Mouse (Mus musculus): Measurements from ENCODE around the gene Btbd2. TPM values are rescaled to one million over a fixed set of nuclear protein-coding genes. Genes with fewer than 3 reads are reported as not detected.

Btbd2 gene
- total and polyA plus RNA-seq, 2 experiments from 2014 or later = 36.7 to 92.2 TPM

- no peak overlapping the region for H3K4me2 ChIP-seq (ENCODE audit: low read depth, low read length)
- peaks cover 25% of the 10 kb centered on the region for H3K36me3 ChIP-seq (replicated peaks; ENCODE audit: control insufficient read depth, insufficient read depth, low read length)
- H3K9ac ChIP-seq (replicated peaks; ENCODE audit: low read depth, low read length) = no peak overlapping the region
- H3K4me3 ChIP-seq (ENCODE audit: low read depth, low read length) = no peak overlapping the region
- H3K4me1 ChIP-seq (ENCODE audit: control insufficient read depth, insufficient read depth) = peaks cover 5% of the 10 kb centered on the region; the same call in 1 of the 2 replicates
- no peaks in the 10 kb centered on the region for H3K9me3 ChIP-seq (replicated peaks; ENCODE audit: control insufficient read depth, low read length)
- H3K27ac ChIP-seq (ENCODE audit: low read depth) = no peak overlapping the region
- 44% methylated on average over 4 of the region's 4 CpGs for WGBS
- H3K27me3 ChIP-seq (ENCODE audit: control insufficient read depth, insufficient read depth, low read length) = no peaks in the 10 kb centered on the region
- TF ChIP-seq CTCF (IDR thresholded peaks at IDR 0.05; ENCODE audit: low read depth) = no peak
- no peak for TF ChIP-seq EP300 (IDR thresholded peaks at IDR 0.05; ENCODE audit: low read depth)
- ATAC-seq (ENCODE audit: insufficient read depth, low read depth) (no peak), DNase-seq (ENCODE audit: low spot score) (no peak)
Observed at GRCm38 (mm10) chr10:80684984-80685383, 28.1 kb upstream of the Btbd2 start.

- H3K4me2 ChIP-seq (ENCODE audit: low read depth, low read length) = no peak overlapping the region
- DNase-seq (ENCODE audit: low spot score) (peak; percentile 74), ATAC-seq (ENCODE audit: insufficient read depth, low read depth) (no peak; the same call in 1 of the 2 replicates)
- WGBS = 56% methylated on average over 6 of the region's 6 CpGs
- no peaks in the 10 kb centered on the region for H3K27me3 ChIP-seq (ENCODE audit: control insufficient read depth, insufficient read depth, low read length)
- H3K4me3 ChIP-seq (ENCODE audit: low read depth, low read length) = no peak overlapping the region
- H3K4me1 ChIP-seq (ENCODE audit: control insufficient read depth, insufficient read depth) = peaks cover 11% of the 10 kb centered on the region
- no peak overlapping the region for H3K9ac ChIP-seq (replicated peaks; ENCODE audit: low read depth, low read length)
- H3K27ac ChIP-seq (ENCODE audit: low read depth) = no peak overlapping the region
- no peaks in the 10 kb centered on the region for H3K9me3 ChIP-seq (replicated peaks; ENCODE audit: control insufficient read depth, low read length)
- no peak for TF ChIP-seq EP300 (IDR thresholded peaks at IDR 0.05; ENCODE audit: low read depth)
- peak; percentile 90 for TF ChIP-seq CTCF (IDR thresholded peaks at IDR 0.05; ENCODE audit: low read depth)
- H3K36me3 ChIP-seq (replicated peaks; ENCODE audit: control insufficient read depth, insufficient read depth, low read length) = peaks cover 17% of the 10 kb centered on the region
Observed at GRCm38 (mm10) chr10:80684214-80684613, 27.3 kb upstream of the Btbd2 start.

- no peak overlapping the region for H3K9ac ChIP-seq (replicated peaks; ENCODE audit: low read depth, low read length)
- no peaks in the 10 kb centered on the region for H3K27me3 ChIP-seq (ENCODE audit: control insufficient read depth, insufficient read depth, low read length)
- peaks cover 15% of the 10 kb centered on the region for H3K36me3 ChIP-seq (replicated peaks; ENCODE audit: control insufficient read depth, insufficient read depth, low read length)
- no peaks in the 10 kb centered on the region for H3K9me3 ChIP-seq (replicated peaks; ENCODE audit: control insufficient read depth, low read length)
- DNase-seq (ENCODE audit: low spot score) (no peak), ATAC-seq (ENCODE audit: insufficient read depth, low read depth) (no peak)
- H3K4me1 ChIP-seq (ENCODE audit: control insufficient read depth, insufficient read depth) = peaks cover 16% of the 10 kb centered on the region
- no peak for TF ChIP-seq CTCF (IDR thresholded peaks at IDR 0.05; ENCODE audit: low read depth)
- no peak for TF ChIP-seq EP300 (IDR thresholded peaks at IDR 0.05; ENCODE audit: low read depth)
- 82% methylated on average over 1 of the region's 1 CpGs for WGBS
- no peak overlapping the region for H3K4me3 ChIP-seq (ENCODE audit: low read depth, low read length)
- no peak overlapping the region for H3K4me2 ChIP-seq (ENCODE audit: low read depth, low read length)
- H3K27ac ChIP-seq (ENCODE audit: low read depth) = no peak overlapping the region
Observed at GRCm38 (mm10) chr10:80683647-80684046, 26.8 kb upstream of the Btbd2 start.

GRCm38 (mm10) chr10:80682003-80682402 is 25.1 kb upstream of the Btbd2 start:
- Histone ChIP-seq H3K36me3 (replicated peaks; ENCODE audit: control insufficient read depth, insufficient read depth, low read length) (peaks cover 11% of the 10 kb centered on the region), H3K27ac (ENCODE audit: low read depth) (no peak overlapping the region), H3K9ac (replicated peaks; ENCODE audit: low read depth, low read length) (no peak overlapping the region), H3K27me3 (ENCODE audit: control insufficient read depth, insufficient read depth, low read length) (no peaks in the 10 kb centered on the region), H3K4me2 (ENCODE audit: low read depth, low read length) (no peak overlapping the region), H3K4me1 (ENCODE audit: control insufficient read depth, insufficient read depth) (peaks cover 31% of the 10 kb centered on the region), H3K4me3 (ENCODE audit: low read depth, low read length) (no peak overlapping the region), H3K9me3 (replicated peaks; ENCODE audit: control insufficient read depth, low read length) (no peaks in the 10 kb centered on the region)
- WGBS = 93% methylated on average over 6 of the region's 6 CpGs
- no peak for TF ChIP-seq EP300 (IDR thresholded peaks at IDR 0.05; ENCODE audit: low read depth)
- TF ChIP-seq CTCF (IDR thresholded peaks at IDR 0.05; ENCODE audit: low read depth) = no peak
- no peak for ATAC-seq (ENCODE audit: insufficient read depth, low read depth)
- DNase-seq (ENCODE audit: low spot score) = no peak

GRCm38 (mm10) chr10:80680260-80680696 is 23.4 kb upstream of the Btbd2 start:
- H3K4me1 ChIP-seq (ENCODE audit: control insufficient read depth, insufficient read depth) = peaks cover 34% of the 10 kb centered on the region
- ATAC-seq (ENCODE audit: insufficient read depth, low read depth) (no peak), DNase-seq (ENCODE audit: low spot score) (no peak)
- no peak overlapping the region for H3K4me2 ChIP-seq (ENCODE audit: low read depth, low read length)
- no peaks in the 10 kb centered on the region for H3K27me3 ChIP-seq (ENCODE audit: control insufficient read depth, insufficient read depth, low read length)
- WGBS = 76% methylated on average over 2 of the region's 2 CpGs
- H3K9me3 ChIP-seq (replicated peaks; ENCODE audit: control insufficient read depth, low read length) = no peaks in the 10 kb centered on the region
- H3K9ac ChIP-seq (replicated peaks; ENCODE audit: low read depth, low read length) = no peak overlapping the region
- TF ChIP-seq CTCF (IDR thresholded peaks at IDR 0.05; ENCODE audit: low read depth) = no peak
- no peak for TF ChIP-seq EP300 (IDR thresholded peaks at IDR 0.05; ENCODE audit: low read depth)
- no peak overlapping the region for H3K4me3 ChIP-seq (ENCODE audit: low read depth, low read length)
- no peaks in the 10 kb centered on the region; the same call in 1 of the 2 replicates for H3K36me3 ChIP-seq (replicated peaks; ENCODE audit: control insufficient read depth, insufficient read depth, low read length)
- peak overlapping the region; percentile 99 for H3K27ac ChIP-seq (ENCODE audit: low read depth)

All from heart, postnatal 0 days (tissue).